Mouse (Mus musculus) mesoderm, embryonic 11.5 days (tissue): ENCODE results near the gene Cadm1.
A peak's percentile ranks its signal among the peaks of the same experiment; 100 is the strongest.

Experiments used
- DNase-seq: peaks from one replicate; pipeline ENCODE4 v3.0.0-alpha.2; 2012; ENCODE audit warnings: low read depth, low spot score

The Cadm1 gene

GRCm38 (mm10) chr9:47738799-47739198, 208.8 kb downstream of the Cadm1 start:
- DNase-seq, result no peak

GRCm38 (mm10) chr9:47739276-47739675, 209.3 kb downstream of the Cadm1 start:
- DNase-seq, result no peak

- DNase-seq, result no peak
Measured at GRCm38 (mm10) chr9:47741751-47742150, 211.8 kb downstream of the Cadm1 start.

- no peak for DNase-seq
Measured at GRCm38 (mm10) chr9:47744916-47745315, 214.9 kb downstream of the Cadm1 start.

- no peak for DNase-seq
Measured at GRCm38 (mm10) chr9:47745716-47746115, 215.7 kb downstream of the Cadm1 start.

GRCm38 (mm10) chr9:47749160-47749559, 219.2 kb downstream of the Cadm1 start:
- DNase-seq, result no peak

GRCm38 (mm10) chr9:47752516-47752915, 222.5 kb downstream of the Cadm1 start:
- DNase-seq, result no peak

GRCm38 (mm10) chr9:47753127-47753526, 223.2 kb downstream of the Cadm1 start:
- no peak for DNase-seq

GRCm38 (mm10) chr9:47755119-47755518, 225.1 kb downstream of the Cadm1 start:
- DNase-seq, result no peak

- no peak for DNase-seq
Measured at GRCm38 (mm10) chr9:47757798-47758197, 227.8 kb downstream of the Cadm1 start.

GRCm38 (mm10) chr9:47758320-47758719, 228.3 kb downstream of the Cadm1 start:
- no peak for DNase-seq

- DNase-seq, result no peak
Measured at GRCm38 (mm10) chr9:47759807-47760206, 229.8 kb downstream of the Cadm1 start.

GRCm38 (mm10) chr9:47761601-47762000, 231.6 kb downstream of the Cadm1 start:
- no peak for DNase-seq

- DNase-seq, result no peak
Measured at GRCm38 (mm10) chr9:47762913-47763312, 232.9 kb downstream of the Cadm1 start.

GRCm38 (mm10) chr9:47764920-47765319, 234.9 kb downstream of the Cadm1 start:
- DNase-seq, result no peak

GRCm38 (mm10) chr9:47765323-47765722, 235.3 kb downstream of the Cadm1 start:
- no peak for DNase-seq

- DNase-seq, result no peak
Measured at GRCm38 (mm10) chr9:47766342-47766741, 236.4 kb downstream of the Cadm1 start.

GRCm38 (mm10) chr9:47770836-47771235, 240.9 kb downstream of the Cadm1 start:
- DNase-seq, result peak; percentile 19

- no peak for DNase-seq
Measured at GRCm38 (mm10) chr9:47771953-47772352, 242.0 kb downstream of the Cadm1 start.

GRCm38 (mm10) chr9:47772750-47773149, 242.8 kb downstream of the Cadm1 start:
- DNase-seq, result no peak

GRCm38 (mm10) chr9:47776941-47777919, 247.3 kb downstream of the Cadm1 start:
- no peak for DNase-seq

GRCm38 (mm10) chr9:47778438-47778837, 248.5 kb downstream of the Cadm1 start:
- no peak for DNase-seq

GRCm38 (mm10) chr9:47779291-47779690, 249.3 kb downstream of the Cadm1 start:
- no peak for DNase-seq
